In the genomic region with DNA sequence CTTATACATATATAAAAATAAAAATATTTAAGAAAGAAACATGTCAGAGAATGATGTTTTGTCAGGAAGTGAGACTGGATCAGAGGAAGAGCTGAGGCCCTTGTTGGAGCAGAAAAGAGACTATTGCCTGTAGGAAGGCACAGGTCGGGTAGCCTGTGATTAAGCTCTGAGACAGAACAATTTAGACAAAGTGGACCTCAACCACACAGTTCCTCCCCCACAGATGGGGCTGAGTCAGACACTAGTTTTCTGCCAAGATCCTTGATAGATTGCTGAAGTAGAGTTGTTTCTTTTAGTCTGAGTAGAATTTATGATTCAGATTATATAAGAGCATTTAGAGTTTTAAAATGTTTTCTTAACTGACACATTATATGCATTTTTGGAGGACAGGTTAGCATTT, we compare ENCODE assay signal across 12 mouse cellular contexts. TPM values are rescaled to one million over a fixed set of nuclear protein-coding genes. Genes with fewer than 3 reads are reported as not detected.
DNase-seq lines count a peak whose midpoint lies in the region.
"Had no signal": no experiment of that assay in that cellular context is flagged by ENCODE, and none has a peak within 500 bp of the region (broad histone marks: within the 10 kb centered on the region; RNA-seq: fewer than 3 reads in every experiment).

No protein-coding gene starts in this region.

- peak; percentile 11 for DNase-seq in layer of hippocampus, adult 11-12 months (ENCODE audit: low spot score)
- DNase-seq in layer of hippocampus, adult 9-10 months (ENCODE audit: low spot score), result no peak
- peak; percentile 63 to 81 for DNase-seq in right cerebral cortex, adult 2 months (ENCODE audit: low spot score in 2 of 2)
- no peak for DNase-seq in right cerebral cortex, postnatal 10 days (ENCODE audit: low spot score in 2 of 2)
- DNase-seq in adrenal gland, postnatal 14 days, result peak; percentile 27
- peak; percentile 48 to 57 for DNase-seq in right cerebral cortex, postnatal 36 days (ENCODE audit: low spot score in 2 of 2)
- DNase-seq in neural tube, embryonic 10.5 days (ENCODE audit: extremely low spot score, low spot score), result no peak
- DNase-seq in cerebellum, adult 11-12 months, result no peak
- DNase-seq: cerebellum, adult 8-10 months; heart, postnatal 36 days; kidney, adult 2 months; thymus, adult 18-20 months had no signal

RNA-seq across cellular contexts. Expression of a gene that starts 35.9 kb away (rescaled TPM):
- 18.1 and 19.3 TPM in 2 replicates for total RNA-seq in adrenal gland, postnatal 14 days (2021)

Comparison
In these comparisons a context has a peak if more than half of its experiments do, and no peak if none do; other contexts are left out.
1. DNase-seq: peak in layer of hippocampus, adult 11-12 months (single experiment), right cerebral cortex, adult 2 months (2 of 2), adrenal gland, postnatal 14 days (single experiment) and right cerebral cortex, postnatal 36 days (2 of 2); none in layer of hippocampus, adult 9-10 months (single experiment), right cerebral cortex, postnatal 10 days (0 of 2), neural tube, embryonic 10.5 days (single experiment) and cerebellum, adult 11-12 months (single experiment).